Mouse (Mus musculus): Measurements from ENCODE around the gene Ccdc93. TPM values are rescaled to one million over a fixed set of nuclear protein-coding genes. Genes with fewer than 3 reads are reported as not detected.

Ccdc93 gene
- polyA plus RNA-seq, 1 experiment from 2014 or later = 9.2 TPM

DNA sequence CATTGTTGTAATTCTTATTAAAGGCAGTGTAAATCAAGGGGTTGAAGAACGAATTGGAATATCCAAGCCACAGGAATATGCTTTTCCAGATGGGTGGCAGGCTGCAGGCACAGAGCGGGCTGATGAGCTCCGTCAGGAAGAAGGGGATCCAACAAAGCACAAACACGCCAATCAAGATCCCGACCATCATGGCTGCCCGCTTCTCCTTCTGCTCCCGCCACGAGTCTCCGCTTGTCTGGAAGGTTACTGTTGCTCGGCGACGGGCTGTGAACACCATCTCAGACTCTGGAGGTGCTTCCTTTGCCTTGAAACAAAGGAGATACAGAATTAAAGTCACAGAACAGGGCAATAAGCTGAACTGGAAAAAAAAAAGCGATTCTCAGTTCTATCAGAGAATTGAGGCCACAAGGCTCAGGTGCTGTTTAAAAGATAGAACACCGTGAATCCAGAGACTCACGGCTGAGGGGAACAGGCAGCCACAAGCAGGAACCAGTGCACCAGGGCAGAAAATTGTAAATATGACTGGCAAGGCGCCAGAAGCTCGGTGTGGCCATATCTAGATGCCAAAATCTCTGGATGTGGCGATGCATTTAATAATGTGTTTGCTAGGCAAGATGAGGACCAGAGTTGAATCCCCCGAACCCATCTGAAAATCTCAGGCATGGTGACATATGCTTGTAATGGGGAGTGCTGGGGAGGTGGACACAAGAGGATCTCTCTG lies 79.7 kb downstream of the Ccdc93 start:
- Histone ChIP-seq H3K4me3 (ENCODE audit: low read depth, low read length) (no peak overlapping the region), H3K27ac (ENCODE audit: low read depth, low read length) (no peak overlapping the region), H3K27me3 (replicated peaks; ENCODE audit: control insufficient read depth, insufficient read depth, low read length) (no peaks in the 10 kb centered on the region), H3K9me3 (ENCODE audit: control insufficient read depth, low read length) (no peaks in the 10 kb centered on the region), H3K9ac (ENCODE audit: low read depth, low read length) (no peak overlapping the region), H3K4me2 (no peak overlapping the region), H3K36me3 (ENCODE audit: control insufficient read depth, insufficient read depth, low read length) (no peaks in the 10 kb centered on the region), H3K4me1 (replicated peaks; ENCODE audit: control insufficient read depth, insufficient read depth, low read length) (no peaks in the 10 kb centered on the region)
- DNase-seq (ENCODE audit: low spot score) (no peak), ATAC-seq (replicated peaks; ENCODE audit: low FRiP score) (no peak)
- WGBS = 85% methylated on average over 19 of the region's 19 CpGs

DNA sequence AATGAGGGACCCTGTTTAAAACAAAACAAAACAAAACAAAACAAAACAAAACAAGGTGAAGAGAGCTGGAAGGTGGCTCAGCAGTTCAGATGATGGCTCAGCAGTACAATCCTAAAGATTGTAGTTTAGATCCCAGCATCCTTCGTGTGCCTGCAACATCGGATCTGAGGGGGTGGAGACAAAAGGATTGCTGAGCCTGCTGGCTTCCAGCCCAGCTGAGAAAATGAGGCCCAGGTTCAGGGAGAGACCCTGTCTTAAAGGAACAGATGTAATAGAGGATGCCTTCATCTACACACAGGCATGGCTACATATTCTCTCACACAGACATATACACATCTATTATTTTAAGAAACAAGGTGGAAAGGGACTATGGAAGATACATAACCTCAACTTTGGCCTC lies 80.3 kb downstream of the Ccdc93 start:
- H3K4me1 ChIP-seq (replicated peaks; ENCODE audit: control insufficient read depth, insufficient read depth, low read length) = no peaks in the 10 kb centered on the region
- no peak overlapping the region for H3K9ac ChIP-seq (ENCODE audit: low read depth, low read length)
- DNase-seq (ENCODE audit: low spot score) (no peak), ATAC-seq (replicated peaks; ENCODE audit: low FRiP score) (no peak)
- no peak overlapping the region for H3K4me2 ChIP-seq
- no peaks in the 10 kb centered on the region for H3K9me3 ChIP-seq (ENCODE audit: control insufficient read depth, low read length)
- 59% methylated on average over 2 of the region's 2 CpGs for WGBS
- H3K27ac ChIP-seq (ENCODE audit: low read depth, low read length) = no peak overlapping the region
- no peaks in the 10 kb centered on the region for H3K27me3 ChIP-seq (replicated peaks; ENCODE audit: control insufficient read depth, insufficient read depth, low read length)
- H3K36me3 ChIP-seq (ENCODE audit: control insufficient read depth, insufficient read depth, low read length) = no peaks in the 10 kb centered on the region
- no peak overlapping the region for H3K4me3 ChIP-seq (ENCODE audit: low read depth, low read length)

DNA sequence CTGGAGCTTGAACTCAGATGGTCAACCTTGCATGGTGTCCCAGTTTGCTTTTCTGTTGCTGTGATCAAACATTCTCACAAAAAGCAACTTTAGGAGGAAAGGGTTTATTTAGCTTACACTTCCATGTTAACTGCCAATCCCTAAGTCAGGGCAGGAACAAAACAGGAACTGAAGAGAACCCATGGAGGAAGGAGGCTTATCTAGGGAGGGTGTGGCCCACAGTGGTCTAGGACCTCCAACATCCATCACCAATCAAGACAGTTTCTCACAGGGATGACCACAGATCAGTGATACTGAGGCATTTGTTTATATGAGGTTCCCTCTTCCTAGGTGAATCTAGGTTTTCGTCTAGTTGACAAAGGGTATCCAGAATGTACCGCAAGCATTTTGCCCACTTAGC lies 81.1 kb downstream of the Ccdc93 start:
- no peak for DNase-seq (ENCODE audit: low spot score)
- no peaks in the 10 kb centered on the region for H3K27me3 ChIP-seq (replicated peaks; ENCODE audit: control insufficient read depth, insufficient read depth, low read length)
- H3K27ac ChIP-seq (ENCODE audit: low read depth, low read length) = no peak overlapping the region
- ATAC-seq (replicated peaks; ENCODE audit: low FRiP score) = no peak
- no peak overlapping the region for H3K4me3 ChIP-seq (ENCODE audit: low read depth, low read length)
- H3K4me1 ChIP-seq (replicated peaks; ENCODE audit: control insufficient read depth, insufficient read depth, low read length) = no peaks in the 10 kb centered on the region
- 71% methylated on average over 2 of the region's 2 CpGs for WGBS
- H3K4me2 ChIP-seq = no peak overlapping the region
- no peaks in the 10 kb centered on the region for H3K9me3 ChIP-seq (ENCODE audit: control insufficient read depth, low read length)
- no peak overlapping the region for H3K9ac ChIP-seq (ENCODE audit: low read depth, low read length)
- no peaks in the 10 kb centered on the region for H3K36me3 ChIP-seq (ENCODE audit: control insufficient read depth, insufficient read depth, low read length)

DNA sequence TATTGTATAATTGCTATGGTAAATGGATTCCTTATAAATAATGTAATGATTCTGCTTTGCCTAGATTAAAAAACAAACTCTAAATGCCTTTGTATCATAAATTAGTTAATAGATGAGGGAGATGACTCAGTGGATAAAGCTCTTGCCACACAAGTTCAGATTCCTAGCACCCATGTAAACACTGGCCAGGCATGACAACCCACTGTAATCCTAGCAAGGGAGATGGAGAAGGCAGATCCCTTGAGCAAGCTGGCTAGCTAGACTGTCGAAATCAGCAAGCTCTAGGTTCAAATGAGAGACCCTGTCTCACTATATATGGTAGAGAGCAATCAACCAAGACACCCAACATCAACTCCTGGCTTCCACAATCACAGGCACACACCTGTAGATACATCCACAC lies 87.8 kb downstream of the Ccdc93 start:
- WGBS = 67% methylated on average over 1 of the region's 1 CpGs

DNA sequence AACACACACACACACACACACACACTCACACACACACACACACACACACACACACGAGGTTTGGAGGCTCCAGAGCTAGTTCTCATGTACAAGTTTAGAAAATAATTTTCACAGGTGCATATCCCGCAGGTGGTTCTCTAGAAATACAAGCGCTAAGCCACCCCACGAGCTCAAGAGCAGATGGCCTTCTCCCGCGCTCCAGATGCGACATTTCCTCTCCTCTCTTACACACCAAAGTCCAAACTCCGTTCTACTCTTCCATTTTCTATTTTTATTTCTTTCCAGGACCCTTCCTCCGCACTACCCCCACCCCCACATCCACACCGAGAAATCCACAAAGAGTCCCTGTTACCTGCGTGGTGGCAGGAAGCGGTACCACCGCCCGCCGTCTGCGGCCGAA lies 96.2 kb downstream of the Ccdc93 start:
- no peak overlapping the region for H3K27ac ChIP-seq (ENCODE audit: low read depth, low read length)
- peaks cover 22% of the 10 kb centered on the region for H3K27me3 ChIP-seq (replicated peaks; ENCODE audit: control insufficient read depth, insufficient read depth, low read length)
- H3K4me3 ChIP-seq (ENCODE audit: low read depth, low read length) = no peak overlapping the region
- no peak overlapping the region for H3K9ac ChIP-seq (ENCODE audit: low read depth, low read length)
- H3K36me3 ChIP-seq (ENCODE audit: control insufficient read depth, insufficient read depth, low read length) = no peaks in the 10 kb centered on the region
- DNase-seq (ENCODE audit: low spot score) = no peak
- 0 out of 2 replicates have a peak, but pooled peaks cover 3% of the 10 kb centered on the region for H3K4me1 ChIP-seq (replicated peaks; ENCODE audit: control insufficient read depth, insufficient read depth, low read length)
- H3K9me3 ChIP-seq (ENCODE audit: control insufficient read depth, low read length) = no peaks in the 10 kb centered on the region
- ATAC-seq (replicated peaks; ENCODE audit: low FRiP score) = no peak
- WGBS = 46% methylated on average over 17 of the region's 17 CpGs
- peak overlapping the region; percentile 60; the same call in 1 of the 2 replicates for H3K4me2 ChIP-seq

More for the DNA sequence above, 87.8 kb downstream of the Ccdc93 start:
- no peak overlapping the region for H3K4me3 ChIP-seq (ENCODE audit: low read depth, low read length)
- DNase-seq (ENCODE audit: low spot score) = no peak
- H3K9me3 ChIP-seq (ENCODE audit: control insufficient read depth, low read length) = no peaks in the 10 kb centered on the region
- H3K36me3 ChIP-seq (ENCODE audit: control insufficient read depth, insufficient read depth, low read length) = no peaks in the 10 kb centered on the region
- H3K27me3 ChIP-seq (replicated peaks; ENCODE audit: control insufficient read depth, insufficient read depth, low read length) = no peaks in the 10 kb centered on the region
- H3K4me2 ChIP-seq = no peak overlapping the region
- no peak overlapping the region for H3K9ac ChIP-seq (ENCODE audit: low read depth, low read length)
- no peak for ATAC-seq (replicated peaks; ENCODE audit: low FRiP score)
- no peaks in the 10 kb centered on the region for H3K4me1 ChIP-seq (replicated peaks; ENCODE audit: control insufficient read depth, insufficient read depth, low read length)
- H3K27ac ChIP-seq (ENCODE audit: low read depth, low read length) = no peak overlapping the region

DNA sequence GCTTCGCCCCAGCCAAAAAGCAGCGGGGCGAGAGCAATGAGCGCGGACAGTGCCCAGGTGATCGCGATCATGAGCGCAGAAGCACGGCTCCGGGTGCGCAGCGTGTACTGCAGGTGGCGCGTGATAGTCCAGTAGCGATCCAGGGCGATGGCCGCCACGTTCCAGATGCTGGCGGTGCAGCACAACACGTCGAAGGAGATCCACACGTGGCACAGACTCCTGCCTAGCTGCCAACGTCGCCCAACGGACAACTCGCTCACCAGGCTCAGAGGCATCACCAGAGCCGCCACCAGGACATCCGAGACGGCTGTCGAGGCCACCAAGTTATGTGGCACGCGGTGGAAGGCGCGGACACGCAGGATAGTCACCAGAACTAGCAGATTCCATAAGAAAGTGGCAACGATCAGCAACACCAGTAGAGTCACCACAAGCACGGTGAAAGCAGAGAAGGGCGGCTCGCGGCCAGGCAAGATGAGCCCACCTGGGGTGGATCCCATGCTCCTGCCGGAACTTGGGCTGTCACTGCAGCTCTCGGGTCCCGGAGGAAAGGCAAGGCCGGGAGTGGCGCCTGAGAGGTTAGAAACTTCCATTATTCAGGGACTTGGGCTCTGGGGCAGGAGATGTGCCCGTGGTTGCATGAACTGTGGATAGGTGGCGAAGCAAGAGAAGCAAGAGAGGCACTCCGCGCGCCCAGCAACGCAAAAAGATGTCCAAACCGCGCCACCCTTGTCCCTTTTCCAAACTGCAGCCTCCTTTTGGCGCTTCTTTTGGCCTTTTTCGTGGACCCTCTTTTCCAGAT lies 97.0 kb downstream of the Ccdc93 start:
- 0 out of 2 replicates have a peak, but pooled peaks have one; percentile 23 for ATAC-seq (replicated peaks; ENCODE audit: low FRiP score)
- H3K4me2 ChIP-seq = peak overlapping the region; percentile 60
- DNase-seq (ENCODE audit: low spot score) = peak; percentile 39
- no peak overlapping the region for H3K9ac ChIP-seq (ENCODE audit: low read depth, low read length)
- H3K9me3 ChIP-seq (ENCODE audit: control insufficient read depth, low read length) = no peaks in the 10 kb centered on the region
- H3K4me3 ChIP-seq (ENCODE audit: low read depth, low read length) = peak overlapping the region; percentile 26; the same call in 1 of the 2 replicates
- H3K4me1 ChIP-seq (replicated peaks; ENCODE audit: control insufficient read depth, insufficient read depth, low read length) = 0 out of 2 replicates have a peak, but pooled peaks cover 3% of the 10 kb centered on the region
- 11% methylated on average over 55 of the region's 55 CpGs for WGBS
- peaks cover 22% of the 10 kb centered on the region for H3K27me3 ChIP-seq (replicated peaks; ENCODE audit: control insufficient read depth, insufficient read depth, low read length)
- H3K36me3 ChIP-seq (ENCODE audit: control insufficient read depth, insufficient read depth, low read length) = no peaks in the 10 kb centered on the region
- H3K27ac ChIP-seq (ENCODE audit: low read depth, low read length) = no peak overlapping the region

DNA sequence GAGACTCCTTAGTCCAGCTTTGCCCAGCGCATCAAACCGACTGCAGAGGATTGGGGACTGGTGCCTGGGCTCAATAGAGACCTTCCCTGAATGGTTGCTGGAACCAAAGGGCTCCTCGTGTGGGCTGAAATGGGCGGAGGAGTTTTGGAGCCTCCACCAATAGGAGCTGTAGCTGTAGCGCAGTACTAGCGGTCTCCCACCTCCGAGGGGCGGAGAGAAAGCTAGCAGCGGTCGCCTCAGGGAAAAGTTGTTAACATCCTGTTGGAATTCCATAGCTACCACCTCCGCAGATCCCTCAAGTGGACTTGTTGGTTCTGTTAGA lies 97.5 kb downstream of the Ccdc93 start, which contains the start of gene Htr5b:
Gene Htr5b (minus strand): TSS at position 67 of the 322 bp plus-strand sequence.
- Histone ChIP-seq H3K27me3 (replicated peaks; ENCODE audit: control insufficient read depth, insufficient read depth, low read length) (peaks cover 22% of the 10 kb centered on the region), H3K4me3 (ENCODE audit: low read depth, low read length) (peak within 1 kb of the TSS; percentile 26; the same call in 1 of the 2 replicates), H3K9me3 (ENCODE audit: control insufficient read depth, low read length) (no peaks in the 10 kb centered on the region), H3K9ac (ENCODE audit: low read depth, low read length) (no peak within 1 kb of the TSS), H3K27ac (ENCODE audit: low read depth, low read length) (no peak within 1 kb of the TSS), H3K4me1 (replicated peaks; ENCODE audit: control insufficient read depth, insufficient read depth, low read length) (0 out of 2 replicates have a peak, but pooled peaks cover 3% of the 10 kb centered on the region), H3K36me3 (ENCODE audit: control insufficient read depth, insufficient read depth, low read length) (no peaks in the 10 kb centered on the region), H3K4me2 (peak within 1 kb of the TSS; percentile 60)
- DNase-seq (ENCODE audit: low spot score) (no peak), ATAC-seq (replicated peaks; ENCODE audit: low FRiP score) (peak; percentile 77)
- WGBS = 2% methylated on average over 11 of the region's 11 CpGs

DNA sequence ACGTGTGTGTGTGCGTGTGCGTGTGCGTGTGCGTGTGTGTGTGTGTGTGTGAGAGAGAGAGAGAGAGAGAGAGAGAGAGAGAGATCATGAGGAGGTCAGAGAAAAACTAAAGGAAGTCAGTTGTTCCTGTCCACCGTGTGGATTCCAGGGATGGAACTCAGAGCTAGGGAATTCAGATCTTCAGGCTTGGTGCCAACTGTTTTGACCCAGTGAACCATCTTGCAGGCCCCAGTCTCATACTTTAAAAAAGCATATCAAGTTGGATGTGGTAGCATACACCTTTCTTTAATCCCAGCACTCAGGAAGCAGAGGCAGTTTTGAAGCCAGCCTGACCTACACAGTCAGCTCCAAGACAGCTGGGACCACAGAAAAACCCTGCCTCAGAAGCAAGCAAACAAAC lies 98.4 kb downstream of the Ccdc93 start:
- Histone ChIP-seq H3K27me3 (replicated peaks; ENCODE audit: control insufficient read depth, insufficient read depth, low read length) (peaks cover 22% of the 10 kb centered on the region), H3K4me2 (no peak overlapping the region), H3K4me3 (ENCODE audit: low read depth, low read length) (no peak overlapping the region), H3K9me3 (ENCODE audit: control insufficient read depth, low read length) (no peaks in the 10 kb centered on the region), H3K4me1 (replicated peaks; ENCODE audit: control insufficient read depth, insufficient read depth, low read length) (0 out of 2 replicates have a peak, but pooled peaks cover 3% of the 10 kb centered on the region), H3K27ac (ENCODE audit: low read depth, low read length) (no peak overlapping the region), H3K36me3 (ENCODE audit: control insufficient read depth, insufficient read depth, low read length) (no peaks in the 10 kb centered on the region), H3K9ac (ENCODE audit: low read depth, low read length) (no peak overlapping the region)
- no peak for ATAC-seq (replicated peaks; ENCODE audit: low FRiP score)
- DNase-seq (ENCODE audit: low spot score) = no peak
- WGBS = 81% methylated on average over 6 of the region's 6 CpGs
